Mouse (Mus musculus): ENCODE results near the gene Glp1r. TPM values are rescaled to one million over a fixed set of nuclear protein-coding genes. Genes with fewer than 3 reads are reported as not detected.

Glp1r gene
- polyA plus RNA-seq, 1 experiment = not detected

DNA sequence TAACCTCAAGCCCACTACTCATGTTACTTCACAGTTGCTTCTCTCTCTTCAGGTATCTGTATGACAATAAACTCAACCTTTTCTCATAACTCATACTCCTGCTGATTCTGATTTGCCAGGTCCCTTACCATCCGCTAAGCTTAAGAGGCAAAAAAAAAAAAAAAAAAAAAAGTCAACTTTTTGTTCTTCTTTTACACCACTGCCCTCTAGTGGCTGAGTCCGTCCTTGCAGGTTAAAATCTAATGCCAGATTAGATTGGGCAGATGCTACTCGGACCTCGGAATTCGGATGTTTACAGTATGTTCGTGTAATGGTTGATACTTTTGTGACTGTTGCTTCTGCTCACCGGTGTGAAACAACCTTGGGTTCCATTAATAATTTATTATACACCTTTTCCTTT, 49.2 kb downstream of the Glp1r start:
- H3K9me3 ChIP-seq = no peaks in the 10 kb centered on the region

DNA sequence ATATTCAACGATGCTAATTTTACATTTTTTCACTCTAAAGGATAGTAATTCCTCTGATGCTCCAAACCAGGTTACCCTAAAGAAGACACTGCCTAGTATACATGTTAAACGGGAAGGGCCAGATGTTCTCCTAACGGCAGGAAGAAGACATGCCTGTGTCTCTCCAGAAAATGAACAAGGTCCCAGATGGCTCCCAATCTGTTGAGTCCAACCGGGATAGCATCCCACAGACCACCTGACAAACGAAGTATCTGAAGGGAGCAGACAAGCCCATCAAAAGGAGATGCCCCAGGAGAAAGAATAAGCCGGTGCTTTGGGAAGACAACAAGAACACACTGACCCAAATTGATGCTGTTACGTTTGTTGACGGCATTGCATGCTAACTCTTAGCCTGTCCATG, 50.0 kb downstream of the Glp1r start:
- no peaks in the 10 kb centered on the region for H3K9me3 ChIP-seq
- H3K4me1 ChIP-seq = no peaks in the 10 kb centered on the region
- peaks cover 21% of the 10 kb centered on the region for H3K27me3 ChIP-seq (replicated peaks)
- no peak overlapping the region for H3K4me3 ChIP-seq (replicated peaks)
- no peak for TF ChIP-seq FLI1 (IDR thresholded peaks at IDR 0.05; ENCODE audit: low read length)
- no peak for TF ChIP-seq GATA1 (IDR thresholded peaks at IDR 0.05; ENCODE audit: borderline replicate concordance, low read length)
- H3K36me3 ChIP-seq (replicated peaks; ENCODE audit: low read length) = no peaks in the 10 kb centered on the region

More for the DNA sequence above, 49.2 kb downstream of the Glp1r start:
- TF ChIP-seq GATA1 (IDR thresholded peaks at IDR 0.05; ENCODE audit: borderline replicate concordance, low read length) (no peak), FLI1 (IDR thresholded peaks at IDR 0.05; ENCODE audit: low read length) (no peak)
- peaks cover 19% of the 10 kb centered on the region for H3K27me3 ChIP-seq (replicated peaks)
- H3K4me3 ChIP-seq (replicated peaks) = no peak overlapping the region
- no peaks in the 10 kb centered on the region for H3K36me3 ChIP-seq (replicated peaks; ENCODE audit: low read length)
- H3K4me1 ChIP-seq = no peaks in the 10 kb centered on the region

DNA sequence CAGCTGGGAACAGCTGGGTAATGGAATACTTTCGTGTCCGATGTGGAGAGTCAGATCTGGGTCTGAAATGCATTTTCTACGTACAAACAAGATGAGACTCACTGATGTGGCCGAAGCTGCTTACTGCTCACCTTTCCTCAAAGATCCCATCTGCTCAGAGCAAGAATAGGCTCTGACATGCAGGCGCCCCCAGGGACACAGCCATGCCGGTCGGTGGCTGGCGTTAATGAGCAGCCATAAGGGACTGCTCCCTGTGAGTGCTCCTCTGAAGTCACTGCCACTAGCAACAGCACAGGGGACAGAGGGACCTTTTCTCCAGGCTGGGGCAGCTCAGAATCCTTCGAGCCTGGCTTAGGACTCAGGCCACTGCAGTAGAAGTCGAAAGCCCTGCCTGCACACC, 52.7 kb downstream of the Glp1r start, which contains the start of gene Umodl1:
TSS of gene Umodl1 (plus strand) at position 301 of the 400 bp plus-strand sequence.
- Histone ChIP-seq H3K27me3 (replicated peaks) (peaks cover 32% of the 10 kb centered on the region), H3K4me1 (no peaks in the 10 kb centered on the region), H3K9me3 (no peaks in the 10 kb centered on the region), H3K4me3 (replicated peaks) (no peak within 1 kb of the TSS), H3K36me3 (replicated peaks; ENCODE audit: low read length) (no peaks in the 10 kb centered on the region)
- TF ChIP-seq FLI1 (IDR thresholded peaks at IDR 0.05; ENCODE audit: low read length) (no peak), GATA1 (IDR thresholded peaks at IDR 0.05; ENCODE audit: borderline replicate concordance, low read length) (no peak)

DNA sequence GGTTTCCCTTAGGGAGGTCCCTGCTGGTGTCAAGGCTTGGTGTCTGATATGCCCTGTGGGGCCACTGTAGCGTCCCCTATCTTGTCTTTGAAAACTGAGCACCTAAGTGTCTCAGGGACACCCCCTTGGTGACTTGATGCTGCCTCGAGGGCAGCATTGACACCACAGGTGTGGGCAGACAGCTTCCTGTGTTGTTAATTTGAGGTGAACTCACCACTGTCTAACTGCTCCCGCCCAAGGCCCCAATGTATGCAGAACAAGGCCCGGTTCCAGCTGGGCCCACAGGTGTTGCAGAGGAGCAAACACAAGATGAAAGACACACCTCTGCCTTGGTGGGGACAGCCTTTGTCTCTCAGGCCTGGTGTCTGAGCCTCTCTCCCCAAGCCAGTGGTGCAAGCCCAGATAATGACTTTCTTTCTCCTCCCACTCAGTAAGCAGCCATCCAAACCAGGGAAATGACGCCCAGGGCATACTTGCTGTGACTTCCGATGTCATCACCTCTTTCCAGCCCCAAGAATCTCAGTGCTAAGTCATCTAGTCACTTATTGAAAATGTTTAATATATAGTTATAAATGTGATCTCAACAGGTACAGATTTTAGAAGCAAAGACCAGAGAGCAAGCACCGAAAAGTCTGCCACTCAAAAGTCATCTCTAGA, 60.4 kb downstream of the Glp1r start:
- TF ChIP-seq GATA1 (IDR thresholded peaks at IDR 0.05; ENCODE audit: borderline replicate concordance, low read length) (no peak), FLI1 (IDR thresholded peaks at IDR 0.05; ENCODE audit: low read length) (no peak)
- Histone ChIP-seq H3K27me3 (replicated peaks) (peaks cover 26% of the 10 kb centered on the region), H3K36me3 (replicated peaks; ENCODE audit: low read length) (no peaks in the 10 kb centered on the region), H3K4me3 (replicated peaks) (no peak overlapping the region), H3K4me1 (peaks cover 10% of the 10 kb centered on the region), H3K9me3 (no peaks in the 10 kb centered on the region)

DNA sequence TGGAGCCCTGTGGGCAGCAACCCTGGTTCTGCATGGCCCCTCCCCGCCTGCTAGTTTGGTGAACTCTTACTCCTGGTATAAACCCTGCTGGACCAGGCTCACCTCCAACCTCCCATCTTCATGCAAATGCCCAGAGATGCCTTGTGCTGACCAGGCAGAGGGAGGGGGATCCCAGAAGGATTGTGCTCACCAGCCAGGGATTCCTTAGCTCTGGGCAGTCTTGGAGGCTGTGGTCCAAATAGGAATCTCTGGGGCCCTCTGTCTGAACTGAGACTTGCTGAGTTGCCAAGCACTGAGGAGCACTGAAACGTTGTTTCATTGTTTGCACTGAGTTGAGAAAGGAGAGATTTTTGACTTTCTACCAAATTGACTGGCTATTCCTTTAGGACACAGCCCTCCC, 61.3 kb downstream of the Glp1r start:
- Histone ChIP-seq H3K27me3 (replicated peaks) (peaks cover 23% of the 10 kb centered on the region), H3K9me3 (no peaks in the 10 kb centered on the region), H3K4me3 (replicated peaks) (no peak overlapping the region), H3K4me1 (peaks cover 10% of the 10 kb centered on the region), H3K36me3 (replicated peaks; ENCODE audit: low read length) (no peaks in the 10 kb centered on the region)
- TF ChIP-seq FLI1 (IDR thresholded peaks at IDR 0.05; ENCODE audit: low read length) (no peak), GATA1 (IDR thresholded peaks at IDR 0.05; ENCODE audit: borderline replicate concordance, low read length) (no peak)

DNA sequence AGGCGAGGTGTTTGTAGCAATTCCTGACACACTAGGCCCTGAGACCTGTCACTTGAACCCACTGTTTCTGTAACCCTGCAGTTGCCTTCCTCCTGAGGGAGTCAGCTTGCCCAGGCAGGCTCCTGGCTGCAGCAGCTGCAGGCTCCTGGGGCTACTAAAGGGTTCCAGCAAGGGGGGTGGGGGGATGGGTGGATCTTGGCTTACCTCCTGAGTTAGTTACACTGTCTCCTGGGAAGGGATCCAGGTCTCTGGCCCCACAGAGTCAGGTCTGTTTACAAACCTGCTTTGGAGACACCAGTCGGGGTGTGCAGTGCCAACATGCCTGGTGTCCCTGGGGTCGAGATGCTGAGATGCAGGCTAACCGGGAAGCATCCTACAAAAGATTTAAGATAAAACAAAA, 68.4 kb downstream of the Glp1r start:
- no peaks in the 10 kb centered on the region for H3K9me3 ChIP-seq
- no peak overlapping the region for H3K4me3 ChIP-seq (replicated peaks)
- H3K4me1 ChIP-seq = peaks cover 20% of the 10 kb centered on the region
- TF ChIP-seq GATA1 (IDR thresholded peaks at IDR 0.05; ENCODE audit: borderline replicate concordance, low read length) (no peak), FLI1 (IDR thresholded peaks at IDR 0.05; ENCODE audit: low read length) (no peak)
- no peaks in the 10 kb centered on the region for H3K36me3 ChIP-seq (replicated peaks; ENCODE audit: low read length)
- peaks cover 20% of the 10 kb centered on the region for H3K27me3 ChIP-seq (replicated peaks)

DNA sequence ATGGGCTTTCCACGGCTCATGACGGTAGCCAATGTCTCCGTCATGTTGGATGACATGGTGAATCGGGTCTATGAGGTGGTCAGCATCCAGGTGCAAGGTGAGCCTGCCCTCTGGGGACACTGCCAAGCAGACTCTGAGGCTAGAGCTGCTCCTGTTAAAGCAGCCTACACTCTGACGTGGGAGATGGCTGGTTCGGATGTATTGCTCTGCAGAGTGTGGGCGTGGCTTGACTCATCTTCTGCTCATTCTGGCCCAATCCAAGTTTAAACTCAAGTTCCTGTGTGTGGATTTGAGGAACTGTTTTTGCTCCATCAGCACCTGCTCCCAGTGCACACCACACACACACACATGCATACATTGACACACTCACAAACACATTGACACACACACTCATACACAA, 70.3 kb downstream of the Glp1r start:
- Histone ChIP-seq H3K9me3 (no peaks in the 10 kb centered on the region), H3K36me3 (replicated peaks; ENCODE audit: low read length) (no peaks in the 10 kb centered on the region), H3K27me3 (replicated peaks) (peaks cover 19% of the 10 kb centered on the region), H3K4me1 (peaks cover 20% of the 10 kb centered on the region), H3K4me3 (replicated peaks) (peak overlapping the region; percentile 31)
- TF ChIP-seq GATA1 (IDR thresholded peaks at IDR 0.05; ENCODE audit: borderline replicate concordance, low read length) (no peak), FLI1 (IDR thresholded peaks at IDR 0.05; ENCODE audit: low read length) (no peak)

DNA sequence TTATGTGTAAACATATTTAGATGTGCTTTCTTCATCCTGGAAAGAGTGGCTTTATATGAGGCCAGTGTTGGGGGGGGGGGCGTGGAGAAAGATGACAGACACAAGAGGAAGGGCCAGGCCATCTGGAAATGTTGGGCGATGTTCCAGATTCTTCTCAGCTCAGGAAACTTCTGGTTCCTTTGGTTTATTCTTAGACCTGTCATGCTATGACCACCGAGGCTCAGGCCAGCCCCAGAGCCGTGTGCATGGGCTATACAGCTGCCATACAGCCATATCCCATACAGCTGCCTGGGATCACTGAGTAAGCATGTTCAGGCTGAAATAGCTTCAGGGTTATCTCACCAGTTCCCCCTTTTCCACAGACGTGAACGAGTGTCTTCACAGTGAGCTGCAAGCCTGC, 71.7 kb downstream of the Glp1r start:
- Histone ChIP-seq H3K4me1 (peaks cover 20% of the 10 kb centered on the region), H3K9me3 (no peaks in the 10 kb centered on the region), H3K27me3 (replicated peaks) (peaks cover 18% of the 10 kb centered on the region), H3K36me3 (replicated peaks; ENCODE audit: low read length) (no peaks in the 10 kb centered on the region), H3K4me3 (replicated peaks) (peak overlapping the region; percentile 46)
- TF ChIP-seq FLI1 (IDR thresholded peaks at IDR 0.05; ENCODE audit: low read length) (no peak), GATA1 (IDR thresholded peaks at IDR 0.05; ENCODE audit: borderline replicate concordance, low read length) (no peak)

DNA sequence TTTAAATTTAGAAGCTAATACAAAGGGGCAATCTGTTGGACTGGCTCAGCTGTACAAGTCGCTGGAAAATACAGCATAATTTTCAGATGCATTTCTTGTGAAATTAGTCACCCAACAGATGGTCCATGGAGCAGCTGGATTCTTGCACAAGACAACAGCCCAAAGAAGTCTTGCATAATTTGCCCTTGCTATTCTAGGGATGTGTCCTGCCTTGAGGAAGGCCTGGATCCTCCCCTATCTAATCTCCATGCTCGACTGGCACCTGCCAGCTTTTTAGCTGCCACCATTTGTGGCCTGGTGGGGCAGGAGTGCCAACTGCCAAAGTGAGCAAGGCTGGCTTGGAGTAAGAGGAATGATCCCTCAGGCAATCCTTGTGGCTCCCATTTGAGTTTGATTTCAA, 75.7 kb downstream of the Glp1r start:
- Histone ChIP-seq H3K27me3 (replicated peaks) (peaks cover 23% of the 10 kb centered on the region), H3K9me3 (no peaks in the 10 kb centered on the region), H3K4me3 (replicated peaks) (no peak overlapping the region), H3K36me3 (replicated peaks; ENCODE audit: low read length) (no peaks in the 10 kb centered on the region), H3K4me1 (peaks cover 16% of the 10 kb centered on the region)
- TF ChIP-seq FLI1 (IDR thresholded peaks at IDR 0.05; ENCODE audit: low read length) (no peak), GATA1 (IDR thresholded peaks at IDR 0.05; ENCODE audit: borderline replicate concordance, low read length) (no peak)

DNA sequence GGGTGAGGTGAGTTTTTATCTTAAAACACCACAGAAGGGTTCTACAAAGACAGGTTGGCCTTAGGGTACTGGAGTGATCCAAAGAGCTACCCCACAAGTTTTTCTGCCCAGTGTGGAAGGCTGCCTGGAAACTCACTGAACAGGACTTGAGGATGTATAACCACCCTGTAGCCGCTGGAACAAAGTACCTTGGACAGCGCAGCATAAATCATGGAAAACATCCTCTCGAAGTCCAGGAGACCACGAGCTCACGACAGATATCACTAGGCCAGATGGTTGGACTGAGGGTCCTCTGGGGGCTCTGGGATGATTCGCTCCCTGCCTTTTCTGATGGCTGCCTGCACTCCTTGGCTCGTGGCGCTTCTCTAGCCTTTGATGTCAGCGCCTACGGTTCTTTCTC, 76.9 kb downstream of the Glp1r start:
- H3K4me3 ChIP-seq (replicated peaks) = no peak overlapping the region
- no peak for TF ChIP-seq GATA1 (IDR thresholded peaks at IDR 0.05; ENCODE audit: borderline replicate concordance, low read length)
- H3K4me1 ChIP-seq = peaks cover 12% of the 10 kb centered on the region
- H3K9me3 ChIP-seq = no peaks in the 10 kb centered on the region
- H3K36me3 ChIP-seq (replicated peaks; ENCODE audit: low read length) = no peaks in the 10 kb centered on the region
- peaks cover 25% of the 10 kb centered on the region for H3K27me3 ChIP-seq (replicated peaks)

Data from megakaryocyte, embryonic 14.5 days (primary cell).